Mouse (Mus musculus): Measurements from ENCODE around the gene Zfp82. TPM values are rescaled to one million over a fixed set of nuclear protein-coding genes. Genes with fewer than 3 reads are reported as not detected.
A peak's percentile ranks its signal among the peaks of the same experiment; 100 is the strongest.
"Not testable (repeated sequence)": the region's sequence is repeated elsewhere in the genome, so short reads cannot be mapped to it uniquely, and the experiment has no call there.

Zfp82 gene
- total RNA-seq (2021) = 1 to 10 TPM; 4.1 to 6.0 TPM
- long read RNA-seq, experiment 1, partial matches to known transcripts = 0 of 1 reads
- long read RNA-seq, experiment 1, other reads (novel, unspliced or antisense) = 1 of 1 reads
- long read RNA-seq, experiment 2, partial matches to known transcripts = 0 of 2 reads
- long read RNA-seq, experiment 2, other reads (novel, unspliced or antisense) = 1 of 2 reads

DNA sequence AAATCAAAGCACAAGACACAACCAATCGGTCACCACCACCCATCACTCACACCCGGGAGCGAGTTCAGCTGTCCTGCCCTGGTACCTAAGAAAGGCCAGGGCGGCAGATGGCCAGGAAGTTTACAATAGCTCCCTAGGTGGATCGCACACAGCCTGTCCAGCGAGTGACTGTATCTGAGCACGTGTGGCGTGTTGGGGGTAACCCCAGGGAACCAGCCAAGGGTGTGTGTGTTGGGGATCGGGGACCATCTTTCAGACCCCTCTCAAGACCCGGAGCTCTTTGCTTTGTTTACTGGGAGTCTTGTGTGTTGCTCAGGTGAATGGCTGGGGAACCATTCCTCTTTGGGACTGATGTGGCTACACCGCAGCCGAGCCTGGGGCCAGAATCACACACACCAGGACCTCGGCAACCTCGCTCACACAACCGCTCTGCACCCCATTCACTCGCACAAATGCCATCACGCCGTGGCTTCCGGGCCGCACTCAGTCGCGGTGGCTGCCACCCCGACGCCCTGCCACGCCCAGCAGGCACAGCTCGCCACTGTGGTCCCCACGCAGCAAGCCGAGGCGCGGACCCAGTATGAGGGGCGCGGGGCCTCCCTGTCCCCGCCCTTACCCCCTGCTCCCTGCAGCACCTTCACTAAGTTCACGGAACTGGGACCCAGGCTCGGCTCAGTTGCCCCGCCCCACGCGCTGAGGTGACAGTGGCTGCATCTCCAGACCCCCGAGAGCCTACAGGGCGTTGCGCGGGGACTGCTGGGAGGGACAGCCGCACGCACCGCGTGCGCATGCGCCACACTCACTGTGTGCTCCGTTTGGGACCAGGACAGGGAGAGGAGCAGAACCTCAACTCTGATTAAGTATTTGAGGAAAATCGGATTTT is at the start of gene Zfp82:
Gene Zfp82, minus strand, starts transcription at position 755 of the 883 bp plus-strand sequence.
- peak; percentile 78 to 87 for DNase-seq (ENCODE audit: low spot score in 2 of 2)

- no peak for DNase-seq (ENCODE audit: low spot score in 2 of 2)
These were observed 49.5 kb upstream of the Zfp82 start for GRCm38 (mm10) chr7:30122188-30122530.

GRCm38 (mm10) chr7:30121308-30122187 is 48.8 kb upstream of the Zfp82 start, which contains the start of gene Zfp382:
Zfp382 (plus strand) TSS chr7:30121942.
- peak; percentile 91 to 94 for DNase-seq (ENCODE audit: low spot score in 2 of 2)

GRCm38 (mm10) chr7:30117935-30118334 is 45.2 kb upstream of the Zfp82 start:
- not testable (repeated sequence) for DNase-seq (ENCODE audit: low spot score in 2 of 2)

DNA sequence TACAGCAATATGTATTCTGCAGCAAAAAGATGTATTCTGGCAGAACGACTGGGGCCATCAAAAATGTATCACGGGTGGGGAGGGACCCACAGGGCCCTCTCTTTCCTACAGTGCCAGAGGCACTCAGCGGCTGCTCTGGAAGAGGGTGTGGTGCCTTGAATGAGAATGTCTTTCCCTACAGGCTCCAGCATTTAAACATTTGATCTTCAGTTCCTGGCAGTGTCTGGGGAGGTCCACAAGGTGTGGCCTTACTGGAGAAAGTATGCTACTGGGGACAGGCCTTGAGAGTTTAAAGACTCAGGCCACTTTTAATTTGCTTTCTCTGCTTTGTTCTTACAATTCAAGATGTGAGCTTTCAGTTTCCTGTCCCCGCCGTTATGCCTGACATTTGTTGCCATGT is 43.4 kb upstream of the Zfp82 start:
- no peak for DNase-seq (ENCODE audit: low spot score in 2 of 2)

DNA sequence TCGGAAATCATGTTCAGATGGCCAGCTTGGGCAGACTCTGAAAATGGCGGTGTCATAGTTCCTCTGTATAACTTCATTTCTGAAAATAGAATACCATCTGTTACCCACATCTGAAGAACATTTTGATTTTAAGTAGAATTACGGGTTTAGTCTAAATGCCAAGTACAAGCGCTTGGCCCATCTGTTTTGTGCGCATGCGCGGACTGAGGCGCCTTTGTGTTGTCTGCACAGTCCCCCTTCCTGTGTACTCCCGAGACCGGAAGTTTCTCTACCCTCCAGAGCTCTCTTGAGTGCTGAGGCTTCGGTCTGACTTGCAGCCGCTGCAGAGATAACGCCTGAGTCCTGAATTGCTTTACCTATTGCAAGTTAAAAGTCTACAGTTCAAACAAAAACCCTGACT is 26.6 kb upstream of the Zfp82 start:
- DNase-seq (ENCODE audit: low spot score in 2 of 2) = peak; percentile 77 to 84

DNA sequence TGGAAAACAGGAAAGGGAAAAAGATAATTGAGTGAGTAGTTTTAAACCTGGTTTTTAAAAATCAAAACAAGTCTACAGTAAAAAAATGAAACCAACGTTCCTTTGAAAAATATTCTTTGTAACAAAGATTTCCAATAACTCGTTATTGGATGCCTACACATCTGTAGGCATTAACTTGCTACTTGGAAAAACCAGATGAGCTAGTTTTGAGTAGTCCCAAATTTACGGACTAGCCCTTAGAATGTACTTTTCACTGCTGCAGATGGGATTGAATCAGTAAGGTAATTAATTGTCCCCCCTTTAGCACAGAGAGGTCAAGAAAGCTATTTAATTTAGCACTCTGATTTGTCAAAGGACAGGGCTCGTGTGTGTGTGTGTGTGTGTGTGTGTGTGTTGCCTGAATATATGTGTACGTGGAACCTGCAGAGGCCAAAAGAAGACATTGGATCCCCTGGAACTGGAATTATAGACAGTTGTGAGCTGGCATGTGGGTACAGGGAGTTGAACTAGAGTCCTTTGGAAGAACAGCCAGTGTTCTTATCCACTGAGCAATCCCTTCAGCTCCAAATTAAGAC is 22.9 kb upstream of the Zfp82 start:
- no peak for DNase-seq (ENCODE audit: low spot score in 2 of 2)

GRCm38 (mm10) chr7:30094646-30095429 is 22.1 kb upstream of the Zfp82 start, which contains the start of gene Zfp260:
Zfp260 (plus strand) TSS chr7:30094777.
- peak; percentile 86 to 91 for DNase-seq (ENCODE audit: low spot score in 2 of 2)

GRCm38 (mm10) chr7:30093918-30094415 is 21.3 kb upstream of the Zfp82 start:
- DNase-seq (ENCODE audit: low spot score in 2 of 2) = no peak

DNA sequence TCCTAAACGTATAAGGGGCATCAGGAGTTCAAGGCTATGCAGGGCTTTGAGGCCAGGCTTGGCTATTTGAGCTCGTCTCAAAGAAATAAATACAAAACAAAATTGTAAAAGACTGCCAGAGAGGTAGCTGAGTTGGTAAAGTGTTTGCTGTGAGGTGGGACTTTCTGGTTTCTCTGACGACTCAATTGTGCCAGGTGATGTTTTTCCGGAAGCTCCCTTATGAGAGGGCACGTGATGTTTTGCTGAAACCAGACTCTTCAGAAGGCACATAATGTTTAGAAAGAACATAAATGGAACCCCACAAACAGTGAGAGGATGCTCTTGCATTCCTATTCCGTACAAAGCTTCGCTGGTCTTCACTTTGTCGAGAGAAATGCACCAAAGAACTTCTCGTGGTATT is 20.0 kb upstream of the Zfp82 start:
- DNase-seq (ENCODE audit: low spot score in 2 of 2) = no peak

DNA sequence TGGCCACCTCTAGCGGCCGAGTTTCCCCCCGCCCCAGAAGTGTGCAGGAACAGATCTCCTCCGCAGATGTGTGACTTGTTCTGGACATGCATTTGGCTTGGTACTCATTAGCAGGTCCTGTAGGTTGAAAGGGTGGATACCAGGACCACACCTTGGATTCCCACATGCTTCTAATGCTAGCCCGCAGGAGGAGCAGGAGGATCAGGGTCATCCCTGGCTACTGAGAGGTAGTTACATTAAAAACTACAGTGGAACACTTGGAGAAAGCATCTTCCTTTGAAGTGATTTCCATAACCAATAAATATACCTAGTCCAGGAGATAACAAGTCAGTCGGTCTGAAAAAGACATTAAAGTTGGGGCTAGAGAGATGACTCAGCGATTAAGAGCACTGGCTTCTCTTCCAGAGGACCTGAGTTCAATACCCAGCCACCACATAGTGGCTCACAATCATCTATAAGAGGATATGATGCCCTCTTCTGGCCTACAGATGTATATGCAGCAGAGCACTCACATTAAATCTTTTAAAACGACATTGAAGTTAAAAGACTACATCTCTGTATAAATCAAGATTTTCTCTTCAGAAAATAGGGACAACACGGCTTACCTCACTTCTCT is 18.4 kb upstream of the Zfp82 start:
- DNase-seq (ENCODE audit: low spot score in 2 of 2) = no peak

DNA sequence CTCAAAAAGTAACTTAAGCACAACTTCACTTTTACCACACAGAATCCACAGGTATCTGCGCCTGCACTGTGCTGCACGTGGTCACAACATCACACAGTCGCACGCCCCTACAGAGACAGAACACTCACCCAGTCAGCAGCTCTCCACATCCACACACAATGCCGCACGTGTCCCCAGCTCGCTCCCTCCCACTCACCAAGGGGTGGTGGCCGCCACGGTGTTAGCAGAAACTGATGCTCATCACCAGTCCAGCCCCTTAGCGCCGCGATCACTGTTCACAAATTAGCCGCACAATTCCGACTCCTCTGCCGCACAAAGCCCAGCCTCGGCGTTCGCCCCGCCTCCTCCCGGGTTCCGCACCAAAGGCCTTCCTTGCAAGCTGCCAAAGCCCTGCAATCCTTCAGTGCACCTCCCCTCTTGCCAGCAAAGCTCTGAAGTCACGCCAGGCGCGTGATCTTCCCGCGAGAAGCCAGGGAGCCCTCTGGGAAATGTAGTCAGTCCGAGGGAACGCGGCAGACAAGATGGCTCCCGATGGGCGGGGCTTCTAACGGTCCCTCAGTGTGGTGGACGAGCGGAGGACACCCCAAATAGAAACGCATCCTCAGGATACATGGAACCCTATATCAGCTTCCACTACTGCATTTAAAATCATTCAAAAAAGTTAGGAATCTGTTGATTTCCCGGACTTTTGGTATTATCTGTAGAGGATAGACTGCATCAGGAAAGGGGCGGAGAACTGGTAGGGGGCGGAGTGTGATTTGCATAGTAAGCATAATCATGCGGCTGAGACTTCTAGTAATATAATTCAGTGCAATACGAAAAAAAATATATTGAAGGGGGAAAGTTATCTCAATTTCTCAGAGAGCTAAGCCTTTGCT is 17.6 kb upstream of the Zfp82 start, which contains the start of the genes Gm26920 and Zfp566:
Gene Gm26920, minus strand, starts transcription at position 319 of the 878 bp plus-strand sequence.
Gene Zfp566, minus strand, starts transcription at position 436 of the 878 bp plus-strand sequence.
- DNase-seq (ENCODE audit: low spot score in 2 of 2) = peak; percentile 95 to 96

DNA sequence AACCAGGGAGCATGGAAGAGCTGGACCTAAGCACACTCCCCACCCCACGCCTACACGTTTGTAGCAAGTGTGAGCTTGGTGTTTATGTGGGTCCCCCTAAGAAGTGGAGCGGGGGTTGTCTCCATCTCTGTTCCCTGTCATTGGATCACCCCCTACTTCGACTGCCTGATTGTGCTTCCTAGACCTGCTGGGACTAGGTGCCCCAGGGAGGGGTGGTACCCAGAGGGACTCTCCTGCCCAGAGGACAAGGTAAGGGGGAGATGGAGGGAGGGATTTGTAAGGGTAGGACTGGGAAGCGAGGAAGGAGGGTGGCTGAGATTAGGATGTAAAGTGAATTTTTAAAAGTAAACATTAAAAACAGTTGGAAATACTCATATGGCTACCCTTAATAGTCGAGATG is 16.7 kb upstream of the Zfp82 start:
- DNase-seq (ENCODE audit: low spot score in 2 of 2) = no peak

DNA sequence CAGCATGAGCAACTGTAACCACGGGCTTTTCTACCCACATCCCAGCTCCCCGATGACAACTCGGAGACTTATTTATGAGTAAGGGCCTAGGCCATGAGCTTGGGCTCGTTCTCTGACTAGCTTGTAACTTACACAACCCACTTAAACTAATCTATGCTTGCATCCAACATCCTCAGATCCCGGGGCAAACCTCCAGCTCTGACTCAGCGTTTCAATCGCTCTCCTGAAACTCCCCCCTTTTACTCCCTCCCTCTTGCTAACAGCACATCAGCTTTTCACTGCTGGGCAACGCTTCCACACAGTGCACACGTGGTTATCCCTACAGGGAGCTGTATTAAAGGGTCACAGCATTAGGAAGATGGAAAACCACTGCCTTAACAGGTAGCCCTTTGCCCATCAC is 13.8 kb upstream of the Zfp82 start:
- peak; percentile 42 to 55 for DNase-seq (ENCODE audit: low spot score in 2 of 2)

- DNase-seq (ENCODE audit: low spot score in 2 of 2) = no peak
These were observed 8.1 kb downstream of the Zfp82 start for GRCm38 (mm10) chr7:30064622-30065021.

- no peak for DNase-seq (ENCODE audit: low spot score in 2 of 2)
These were observed 10.2 kb downstream of the Zfp82 start for GRCm38 (mm10) chr7:30062478-30062877.

- DNase-seq (ENCODE audit: low spot score in 2 of 2) = no peak
These were observed 12.4 kb downstream of the Zfp82 start for GRCm38 (mm10) chr7:30060341-30060740.

DNA sequence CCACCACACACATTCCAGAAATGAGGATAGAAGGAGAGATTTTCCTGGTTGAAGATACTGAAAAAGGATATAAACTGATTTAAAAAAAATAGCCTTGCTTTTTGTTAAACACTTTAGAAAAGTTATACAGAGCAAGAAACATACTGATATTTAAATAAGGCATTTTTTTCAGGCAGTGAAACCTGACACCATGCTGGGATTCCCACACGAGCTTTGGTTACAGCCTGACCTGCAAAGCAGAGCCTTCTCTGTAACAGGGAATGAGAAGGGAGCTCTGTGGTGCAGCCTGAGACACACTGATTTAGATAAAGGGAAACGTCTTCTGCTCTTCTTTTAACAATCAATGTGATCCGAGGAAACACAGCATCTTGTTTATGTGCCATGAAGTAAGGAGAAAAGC is 19.1 kb downstream of the Zfp82 start:
- DNase-seq (ENCODE audit: low spot score in 2 of 2) = no peak
